Mouse (Mus musculus): ENCODE results near the gene 4930590J08Rik. TPM values are rescaled to one million over a fixed set of nuclear protein-coding genes. Genes with fewer than 3 reads are reported as not detected.

4930590J08Rik gene
- total and polyA plus RNA-seq, 3 experiments: 0.12 to 2.3 (median 2.0) TPM

DNA sequence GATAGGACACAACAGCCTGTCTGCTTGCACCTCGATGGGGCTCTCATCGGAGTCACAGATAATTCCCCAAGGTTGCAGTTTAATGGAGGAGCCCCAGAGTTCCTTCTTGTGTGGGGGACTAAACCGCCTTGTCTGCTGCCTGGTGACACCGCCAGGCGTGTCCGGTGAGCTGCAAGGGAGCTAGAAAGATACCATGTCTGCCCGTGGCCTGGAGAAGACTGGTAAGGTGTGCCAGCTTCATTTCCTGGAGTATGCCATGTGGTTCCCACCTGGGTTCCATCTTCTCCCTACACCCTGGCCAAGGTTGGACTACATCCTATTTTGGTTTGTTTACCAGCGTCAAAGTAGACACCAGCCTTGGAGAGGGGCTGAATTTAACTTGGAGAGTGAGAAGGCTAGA lies 87.5 kb downstream of the 4930590J08Rik start:
- no peak for DNase-seq (ENCODE audit: low spot score)
- H3K36me3 ChIP-seq (replicated peaks): no peaks in the 10 kb centered on the region
- TF ChIP-seq GATA2 (IDR thresholded peaks at IDR 0.05; ENCODE audit: borderline replicate concordance, low read depth, low read length) (no peak), CTCF (IDR thresholded peaks at IDR 0.05; ENCODE audit: low read depth, low read length) (no peak), POLR2AphosphoS5 (IDR thresholded peaks at IDR 0.05; ENCODE audit: insufficient replicate concordance, low read depth, low read length) (no peak), TAL1 (conservative IDR thresholded peaks at IDR 0.05; ENCODE audit: low read depth, low read length) (no peak), GATA1 (IDR thresholded peaks at IDR 0.05; ENCODE audit: borderline replicate concordance, low read length) (no peak)
- no peaks in the 10 kb centered on the region for H3K4me1 ChIP-seq (ENCODE audit: insufficient read depth, low read depth, low read length)
- no peak overlapping the region for H3K4me3 ChIP-seq (ENCODE audit: low read depth, low read length)
- ATAC-seq (ENCODE audit: extremely low read depth, insufficient number of reproducible peaks, low FRiP score, poor library complexity, severe bottlenecking): no peak
- H3K9me3 ChIP-seq (replicated peaks): no peaks in the 10 kb centered on the region
- H3K27me3 ChIP-seq (ENCODE audit: insufficient read depth, low read length): no peaks in the 10 kb centered on the region; the same call in 1 of the 2 replicates

DNA sequence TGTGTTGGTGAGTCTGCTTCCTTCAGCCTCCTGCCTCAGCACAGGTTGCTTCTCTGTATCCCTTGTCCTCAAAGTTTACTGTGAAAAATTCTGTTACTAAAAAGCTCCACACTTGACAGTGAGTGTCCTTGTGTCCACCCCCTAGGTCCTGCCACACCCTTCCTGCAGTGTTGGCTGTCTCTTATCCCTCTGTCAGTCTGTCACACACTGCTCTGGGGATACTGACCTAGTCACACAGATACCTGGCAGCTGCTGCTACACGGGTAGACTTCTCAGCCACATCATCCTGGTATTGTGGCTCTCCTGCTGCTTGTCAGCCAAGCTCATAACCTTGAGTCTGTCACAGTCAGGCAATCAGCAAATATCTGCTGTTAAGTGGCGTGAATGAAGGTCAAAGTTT lies 90.2 kb downstream of the 4930590J08Rik start:
- no peak for TF ChIP-seq TAL1 (conservative IDR thresholded peaks at IDR 0.05; ENCODE audit: low read depth, low read length)
- no peak for TF ChIP-seq GATA1 (IDR thresholded peaks at IDR 0.05; ENCODE audit: borderline replicate concordance, low read length)
- TF ChIP-seq POLR2AphosphoS5 (IDR thresholded peaks at IDR 0.05; ENCODE audit: insufficient replicate concordance, low read depth, low read length): no peak
- TF ChIP-seq CTCF (IDR thresholded peaks at IDR 0.05; ENCODE audit: low read depth, low read length): no peak
- no peak for TF ChIP-seq GATA2 (IDR thresholded peaks at IDR 0.05; ENCODE audit: borderline replicate concordance, low read depth, low read length)
- Histone ChIP-seq H3K27me3 (ENCODE audit: insufficient read depth, low read length) (no peaks in the 10 kb centered on the region), H3K9me3 (replicated peaks) (no peaks in the 10 kb centered on the region), H3K4me3 (ENCODE audit: low read depth, low read length) (no peak overlapping the region), H3K36me3 (replicated peaks) (no peaks in the 10 kb centered on the region), H3K4me1 (ENCODE audit: insufficient read depth, low read depth, low read length) (no peaks in the 10 kb centered on the region)
- DNase-seq (ENCODE audit: low spot score) (no peak), ATAC-seq (ENCODE audit: extremely low read depth, insufficient number of reproducible peaks, low FRiP score, poor library complexity, severe bottlenecking) (no peak)

DNA sequence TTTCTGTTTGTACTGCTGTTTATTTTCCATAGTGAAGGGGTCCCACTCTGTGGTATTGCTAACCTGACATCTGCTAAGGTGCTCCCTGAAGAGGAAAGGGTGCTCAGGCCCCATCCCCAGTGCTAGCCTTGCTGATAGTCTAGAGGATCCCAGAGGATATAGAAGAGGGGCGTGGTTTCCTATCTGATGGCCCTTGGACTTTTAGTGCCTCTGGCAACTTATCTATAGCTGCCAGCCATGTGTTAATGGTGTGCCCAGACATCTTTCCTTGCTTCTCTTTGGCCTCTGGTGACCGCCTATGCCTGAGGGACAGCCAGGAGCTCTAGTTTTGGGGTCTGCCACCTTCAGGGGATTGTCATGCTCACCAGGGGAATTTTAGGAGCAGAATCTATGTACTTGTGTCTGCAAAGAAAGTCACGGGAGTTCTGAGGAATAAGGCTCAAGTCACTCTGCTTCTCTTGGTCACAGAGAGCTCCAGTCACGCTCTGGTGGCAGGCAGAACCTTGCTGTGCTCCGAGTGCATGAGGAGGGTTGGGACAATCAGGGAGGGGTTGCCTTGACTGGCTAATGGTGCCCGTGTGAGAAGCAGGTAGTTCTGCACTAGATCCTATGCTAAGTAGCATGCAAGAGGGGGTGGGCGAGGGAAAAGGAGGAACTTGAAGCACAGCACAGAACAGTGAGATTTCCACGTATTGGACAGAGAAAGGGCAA lies 91.3 kb downstream of the 4930590J08Rik start:
- ATAC-seq (ENCODE audit: extremely low read depth, insufficient number of reproducible peaks, low FRiP score, poor library complexity, severe bottlenecking): no peak
- H3K36me3 ChIP-seq (replicated peaks): no peaks in the 10 kb centered on the region
- no peak for DNase-seq (ENCODE audit: low spot score)
- H3K4me1 ChIP-seq (ENCODE audit: insufficient read depth, low read depth, low read length): no peaks in the 10 kb centered on the region
- no peak overlapping the region for H3K4me3 ChIP-seq (ENCODE audit: low read depth, low read length)
- H3K9me3 ChIP-seq (replicated peaks): no peaks in the 10 kb centered on the region
- no peaks in the 10 kb centered on the region for H3K27me3 ChIP-seq (ENCODE audit: insufficient read depth, low read length)
- TF ChIP-seq TAL1 (conservative IDR thresholded peaks at IDR 0.05; ENCODE audit: low read depth, low read length) (no peak), GATA2 (IDR thresholded peaks at IDR 0.05; ENCODE audit: borderline replicate concordance, low read depth, low read length) (no peak), POLR2AphosphoS5 (IDR thresholded peaks at IDR 0.05; ENCODE audit: insufficient replicate concordance, low read depth, low read length) (no peak), CTCF (IDR thresholded peaks at IDR 0.05; ENCODE audit: low read depth, low read length) (no peak)

DNA sequence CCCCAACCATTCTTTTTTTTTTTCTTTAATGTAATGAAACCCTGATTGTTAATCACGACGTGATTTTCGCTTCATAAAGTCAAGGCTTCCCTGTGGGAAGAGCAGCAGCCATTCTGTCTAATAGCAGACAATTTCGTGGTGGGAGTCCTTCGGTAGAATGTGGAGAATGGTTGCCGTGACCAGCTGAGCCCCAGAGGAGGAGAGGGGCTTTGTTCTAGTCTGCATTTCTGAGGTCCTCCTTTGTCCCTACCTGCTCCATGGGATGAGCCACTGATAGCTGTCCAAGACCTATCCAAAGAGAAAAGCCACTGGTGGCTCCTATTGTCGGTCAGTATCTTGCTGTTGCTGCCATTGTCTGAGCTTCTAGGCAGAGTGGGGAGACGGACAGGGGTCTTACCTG lies 93.5 kb downstream of the 4930590J08Rik start:
- Histone ChIP-seq H3K9me3 (replicated peaks) (no peaks in the 10 kb centered on the region), H3K4me1 (ENCODE audit: insufficient read depth, low read depth, low read length) (no peaks in the 10 kb centered on the region), H3K27me3 (ENCODE audit: insufficient read depth, low read length) (no peaks in the 10 kb centered on the region; the same call in 1 of the 2 replicates), H3K36me3 (replicated peaks) (no peaks in the 10 kb centered on the region), H3K4me3 (ENCODE audit: low read depth, low read length) (no peak overlapping the region)
- TF ChIP-seq TAL1 (conservative IDR thresholded peaks at IDR 0.05; ENCODE audit: low read depth, low read length) (no peak), CTCF (IDR thresholded peaks at IDR 0.05; ENCODE audit: low read depth, low read length) (no peak)
- no peak for ATAC-seq (ENCODE audit: extremely low read depth, insufficient number of reproducible peaks, low FRiP score, poor library complexity, severe bottlenecking)
- no peak for DNase-seq (ENCODE audit: low spot score)

Other genes with a start within 250 kb of the 4930590J08Rik start
- 1.6 TPM in 1 of 2 replicates, not detected in the other for gene Slc6a6, start 218.8 kb upstream of the 4930590J08Rik start, total RNA-seq (2014; fragmentation: Nextera tagmentation)
- gene Slc6a6, start 218.8 kb upstream of the 4930590J08Rik start, total RNA-seq (2017): 2.8 and 3.8 TPM in 2 replicates
- 0.01 and 0.03 TPM in 2 replicates for gene Slc6a6, start 218.8 kb upstream of the 4930590J08Rik start, polyA plus RNA-seq (2012)
- gene Grip2, start 75.6 kb upstream of the 4930590J08Rik start, total RNA-seq (2014; fragmentation: Nextera tagmentation): not detected in 2 replicates
- 0.05 and 0.06 TPM in 2 replicates for gene Grip2, start 75.6 kb upstream of the 4930590J08Rik start, total RNA-seq (2017)
- not detected in 2 replicates for gene Grip2, start 75.6 kb upstream of the 4930590J08Rik start, polyA plus RNA-seq (2012)
- 52.7 and 57.4 TPM in 2 replicates for gene Ccdc174, start 24.8 kb upstream of the 4930590J08Rik start, total RNA-seq (2014; fragmentation: Nextera tagmentation)
- 49.5 and 67.9 TPM in 2 replicates for gene Ccdc174, start 24.8 kb upstream of the 4930590J08Rik start, total RNA-seq (2017)
- gene Ccdc174, start 24.8 kb upstream of the 4930590J08Rik start, polyA plus RNA-seq (2012): 6.2 and 11.8 TPM in 2 replicates
- gene Fgd5, start 76.1 kb downstream of the 4930590J08Rik start, total RNA-seq (2014; fragmentation: Nextera tagmentation): 0.68 and 5.2 TPM in 2 replicates
- 0.05 and 0.06 TPM in 2 replicates for gene Fgd5, start 76.1 kb downstream of the 4930590J08Rik start, total RNA-seq (2017)
- 0.01 TPM in 1 of 2 replicates, not detected in the other for gene Fgd5, start 76.1 kb downstream of the 4930590J08Rik start, polyA plus RNA-seq (2012)
- gene Nr2c2, start 188.6 kb downstream of the 4930590J08Rik start, total RNA-seq (2014; fragmentation: Nextera tagmentation): 48.0 and 60.9 TPM in 2 replicates
- gene Nr2c2, start 188.6 kb downstream of the 4930590J08Rik start, total RNA-seq (2017): 43.1 and 47.9 TPM in 2 replicates
- 4.5 and 5.6 TPM in 2 replicates for gene Nr2c2, start 188.6 kb downstream of the 4930590J08Rik start, polyA plus RNA-seq (2012)